Mouse (Mus musculus): ENCODE measurements around the gene Col6a1. TPM values are rescaled to one million over a fixed set of nuclear protein-coding genes. Genes with fewer than 3 reads are reported as not detected.

Gene Col6a1
- polyA plus RNA-seq, 1 experiment from 2014 or later = 105 TPM

- no peak overlapping the region for H3K4me2 ChIP-seq (ENCODE audit: low read depth, low read length)
- no peak overlapping the region for H3K27ac ChIP-seq (ENCODE audit: low read length)
- H3K27me3 ChIP-seq (ENCODE audit: control insufficient read depth, insufficient read depth, low read length) = no peaks in the 10 kb centered on the region
- H3K4me1 ChIP-seq (ENCODE audit: control insufficient read depth, insufficient read depth, low read length) = peaks cover 9% of the 10 kb centered on the region
- H3K9ac ChIP-seq (ENCODE audit: low read length) = no peak overlapping the region
- 0 out of 2 replicates have a peak, but pooled peaks cover 6% of the 10 kb centered on the region for H3K36me3 ChIP-seq (ENCODE audit: control insufficient read depth, insufficient read depth)
- ATAC-seq (replicated peaks; ENCODE audit: extremely low read depth, insufficient read depth, low FRiP score) = no peak
- H3K4me3 ChIP-seq (ENCODE audit: low read length) = no peak overlapping the region
- no peaks in the 10 kb centered on the region for H3K9me3 ChIP-seq (replicated peaks; ENCODE audit: control insufficient read depth, low read length)
- WGBS = 85% methylated on average over 11 of the region's 11 CpGs
Measured at GRCm38 (mm10) chr10:76721216-76721615, 4.8 kb downstream of the Col6a1 start.

GRCm38 (mm10) chr10:76717631-76718030 is 8.3 kb downstream of the Col6a1 start:
- Histone ChIP-seq H3K4me1 (ENCODE audit: control insufficient read depth, insufficient read depth, low read length) (no peaks in the 10 kb centered on the region), H3K4me3 (ENCODE audit: low read length) (no peak overlapping the region), H3K4me2 (ENCODE audit: low read depth, low read length) (no peak overlapping the region), H3K27ac (ENCODE audit: low read length) (no peak overlapping the region), H3K36me3 (ENCODE audit: control insufficient read depth, insufficient read depth) (0 out of 2 replicates have a peak, but pooled peaks cover 6% of the 10 kb centered on the region), H3K9me3 (replicated peaks; ENCODE audit: control insufficient read depth, low read length) (no peaks in the 10 kb centered on the region), H3K27me3 (ENCODE audit: control insufficient read depth, insufficient read depth, low read length) (no peaks in the 10 kb centered on the region), H3K9ac (ENCODE audit: low read length) (no peak overlapping the region)
- WGBS = 86% methylated on average over 4 of the region's 4 CpGs
- ATAC-seq (replicated peaks; ENCODE audit: extremely low read depth, insufficient read depth, low FRiP score) = no peak

DNA sequence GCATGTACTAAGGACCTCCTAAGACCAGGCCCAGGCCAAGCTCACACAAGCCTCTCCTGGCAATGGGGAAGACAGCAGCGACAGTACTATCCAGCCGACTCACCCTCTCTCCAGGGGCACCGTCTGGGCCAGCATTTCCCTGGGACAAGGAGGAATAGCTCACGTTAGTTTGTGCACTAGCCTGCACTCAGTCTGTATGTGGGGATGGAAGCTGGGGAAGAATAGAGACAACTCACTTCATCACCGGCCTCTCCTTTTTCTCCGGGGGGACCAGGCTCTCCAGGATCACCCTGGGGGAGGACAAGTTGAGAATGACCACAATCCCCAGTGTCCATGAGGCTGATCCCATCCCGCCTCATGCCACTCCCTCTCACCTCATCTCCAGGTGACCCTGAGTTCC is 8.9 kb downstream of the Col6a1 start:
- Histone ChIP-seq H3K9me3 (replicated peaks; ENCODE audit: control insufficient read depth, low read length) (no peaks in the 10 kb centered on the region), H3K36me3 (ENCODE audit: control insufficient read depth, insufficient read depth) (0 out of 2 replicates have a peak, but pooled peaks cover 6% of the 10 kb centered on the region), H3K27ac (ENCODE audit: low read length) (no peak overlapping the region), H3K4me3 (ENCODE audit: low read length) (no peak overlapping the region), H3K27me3 (ENCODE audit: control insufficient read depth, insufficient read depth, low read length) (no peaks in the 10 kb centered on the region), H3K4me1 (ENCODE audit: control insufficient read depth, insufficient read depth, low read length) (no peaks in the 10 kb centered on the region), H3K4me2 (ENCODE audit: low read depth, low read length) (no peak overlapping the region), H3K9ac (ENCODE audit: low read length) (no peak overlapping the region)
- ATAC-seq (replicated peaks; ENCODE audit: extremely low read depth, insufficient read depth, low FRiP score) = no peak
- WGBS = 89% methylated on average over 7 of the region's 7 CpGs

DNA sequence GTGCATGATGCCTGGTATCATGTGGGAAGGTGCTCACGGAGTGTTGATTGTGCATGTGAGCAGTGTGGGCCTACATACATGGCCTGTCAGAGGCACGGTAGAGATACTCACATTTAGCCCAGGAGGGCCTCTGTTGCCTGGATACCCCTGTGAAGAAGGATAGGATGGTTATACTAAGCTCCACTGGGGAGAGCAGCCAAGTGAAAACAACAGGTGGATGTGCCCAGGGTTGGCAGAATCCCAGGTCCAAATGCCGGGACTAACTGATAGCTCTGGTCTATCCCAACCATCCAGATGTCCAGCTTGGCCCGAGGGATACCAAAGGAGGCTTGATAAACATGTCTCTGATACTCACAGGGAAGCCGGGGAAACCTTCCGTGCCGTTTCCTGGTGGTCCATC is 11.7 kb downstream of the Col6a1 start:
- Histone ChIP-seq H3K27ac (ENCODE audit: low read length) (no peak overlapping the region), H3K36me3 (ENCODE audit: control insufficient read depth, insufficient read depth) (peaks cover 21% of the 10 kb centered on the region), H3K4me3 (ENCODE audit: low read length) (no peak overlapping the region), H3K27me3 (ENCODE audit: control insufficient read depth, insufficient read depth, low read length) (no peaks in the 10 kb centered on the region), H3K9ac (ENCODE audit: low read length) (no peak overlapping the region), H3K4me1 (ENCODE audit: control insufficient read depth, insufficient read depth, low read length) (no peaks in the 10 kb centered on the region), H3K4me2 (ENCODE audit: low read depth, low read length) (no peak overlapping the region), H3K9me3 (replicated peaks; ENCODE audit: control insufficient read depth, low read length) (no peaks in the 10 kb centered on the region)
- no peak for ATAC-seq (replicated peaks; ENCODE audit: extremely low read depth, insufficient read depth, low FRiP score)
- 70% methylated on average over 7 of the region's 7 CpGs for WGBS

DNA sequence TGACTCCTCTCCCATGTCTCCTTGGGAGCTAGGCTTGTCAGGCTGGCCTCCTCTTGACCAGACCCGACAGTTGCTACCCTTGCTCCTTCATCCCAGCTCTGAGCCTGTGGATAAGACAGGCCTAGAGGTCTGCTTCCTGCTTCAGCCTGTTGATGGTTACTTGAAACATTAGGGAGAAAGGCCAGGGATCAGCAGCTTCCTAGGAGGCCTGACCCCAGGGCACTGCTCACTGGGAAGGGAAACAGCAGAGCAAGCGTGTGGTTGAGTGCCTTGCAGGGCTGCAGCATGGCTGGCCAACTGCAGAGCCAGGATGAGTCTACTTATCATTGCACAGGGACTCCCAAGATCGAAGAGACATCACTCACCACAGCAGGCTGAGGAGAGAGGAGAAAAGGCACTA is 13.5 kb downstream of the Col6a1 start:
- Histone ChIP-seq H3K9me3 (replicated peaks; ENCODE audit: control insufficient read depth, low read length) (no peaks in the 10 kb centered on the region), H3K9ac (ENCODE audit: low read length) (no peak overlapping the region), H3K4me3 (ENCODE audit: low read length) (no peak overlapping the region), H3K27me3 (ENCODE audit: control insufficient read depth, insufficient read depth, low read length) (no peaks in the 10 kb centered on the region), H3K27ac (ENCODE audit: low read length) (no peak overlapping the region), H3K4me1 (ENCODE audit: control insufficient read depth, insufficient read depth, low read length) (no peaks in the 10 kb centered on the region), H3K4me2 (ENCODE audit: low read depth, low read length) (no peak overlapping the region), H3K36me3 (ENCODE audit: control insufficient read depth, insufficient read depth) (peaks cover 22% of the 10 kb centered on the region)
- 81% methylated on average over 3 of the region's 3 CpGs for WGBS
- no peak for ATAC-seq (replicated peaks; ENCODE audit: extremely low read depth, insufficient read depth, low FRiP score)

GRCm38 (mm10) chr10:76711331-76711730 is 14.6 kb downstream of the Col6a1 start:
- WGBS = 91% methylated on average over 16 of the region's 16 CpGs

GRCm38 (mm10) chr10:76708465-76708864 is 17.5 kb downstream of the Col6a1 start:
- Histone ChIP-seq H3K4me1 (ENCODE audit: control insufficient read depth, insufficient read depth, low read length) (no peaks in the 10 kb centered on the region), H3K9ac (ENCODE audit: low read length) (no peak overlapping the region), H3K27ac (ENCODE audit: low read length) (no peak overlapping the region), H3K27me3 (ENCODE audit: control insufficient read depth, insufficient read depth, low read length) (no peaks in the 10 kb centered on the region), H3K4me2 (ENCODE audit: low read depth, low read length) (no peak overlapping the region), H3K9me3 (replicated peaks; ENCODE audit: control insufficient read depth, low read length) (no peaks in the 10 kb centered on the region; the same call in 1 of the 2 replicates), H3K36me3 (ENCODE audit: control insufficient read depth, insufficient read depth) (peaks cover 21% of the 10 kb centered on the region), H3K4me3 (ENCODE audit: low read length) (no peak overlapping the region)
- ATAC-seq (replicated peaks; ENCODE audit: extremely low read depth, insufficient read depth, low FRiP score) = no peak
- 66% methylated on average over 3 of the region's 3 CpGs for WGBS

More at GRCm38 (mm10) chr10:76711331-76711730, 14.6 kb downstream of the Col6a1 start:
- Histone ChIP-seq H3K36me3 (ENCODE audit: control insufficient read depth, insufficient read depth) (peaks cover 21% of the 10 kb centered on the region), H3K9me3 (replicated peaks; ENCODE audit: control insufficient read depth, low read length) (no peaks in the 10 kb centered on the region), H3K4me2 (ENCODE audit: low read depth, low read length) (no peak overlapping the region), H3K27ac (ENCODE audit: low read length) (no peak overlapping the region), H3K4me3 (ENCODE audit: low read length) (no peak overlapping the region), H3K9ac (ENCODE audit: low read length) (no peak overlapping the region), H3K4me1 (ENCODE audit: control insufficient read depth, insufficient read depth, low read length) (no peaks in the 10 kb centered on the region), H3K27me3 (ENCODE audit: control insufficient read depth, insufficient read depth, low read length) (no peaks in the 10 kb centered on the region)
- no peak for ATAC-seq (replicated peaks; ENCODE audit: extremely low read depth, insufficient read depth, low FRiP score)

GRCm38 (mm10) chr10:76707584-76707983 is 18.4 kb downstream of the Col6a1 start:
- H3K27me3 ChIP-seq (ENCODE audit: control insufficient read depth, insufficient read depth, low read length) = no peaks in the 10 kb centered on the region
- ATAC-seq (replicated peaks; ENCODE audit: extremely low read depth, insufficient read depth, low FRiP score) = no peak
- H3K9ac ChIP-seq (ENCODE audit: low read length) = no peak overlapping the region
- no peak overlapping the region for H3K27ac ChIP-seq (ENCODE audit: low read length)
- WGBS = 91% methylated on average over 1 of the region's 1 CpGs
- no peak overlapping the region for H3K4me3 ChIP-seq (ENCODE audit: low read length)
- no peaks in the 10 kb centered on the region; the same call in 1 of the 2 replicates for H3K9me3 ChIP-seq (replicated peaks; ENCODE audit: control insufficient read depth, low read length)
- H3K4me2 ChIP-seq (ENCODE audit: low read depth, low read length) = no peak overlapping the region
- peaks cover 21% of the 10 kb centered on the region for H3K36me3 ChIP-seq (ENCODE audit: control insufficient read depth, insufficient read depth)
- H3K4me1 ChIP-seq (ENCODE audit: control insufficient read depth, insufficient read depth, low read length) = no peaks in the 10 kb centered on the region

DNA sequence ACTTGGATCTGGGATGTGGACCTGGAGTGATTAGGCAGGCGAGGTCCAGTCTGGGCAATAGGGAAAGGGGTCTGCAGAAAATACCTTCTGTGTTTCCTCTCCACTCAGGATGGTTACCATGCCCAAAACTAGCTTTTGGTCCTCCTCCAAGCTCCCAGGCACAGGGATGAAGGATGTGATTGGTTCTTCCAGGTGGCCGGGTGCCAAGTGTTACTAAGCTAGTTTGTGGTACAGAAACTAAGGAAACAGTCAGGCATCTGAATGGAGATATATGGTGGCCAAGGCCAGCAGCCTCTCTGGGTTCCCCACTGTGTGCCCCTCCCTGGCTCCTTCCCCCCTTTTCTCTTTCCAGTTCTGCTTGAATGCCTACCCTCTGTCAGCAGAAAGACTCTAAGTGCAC is 19.0 kb downstream of the Col6a1 start:
- Histone ChIP-seq H3K27ac (ENCODE audit: low read length) (no peak overlapping the region), H3K36me3 (ENCODE audit: control insufficient read depth, insufficient read depth) (peaks cover 21% of the 10 kb centered on the region), H3K9me3 (replicated peaks; ENCODE audit: control insufficient read depth, low read length) (no peaks in the 10 kb centered on the region; the same call in 1 of the 2 replicates), H3K4me3 (ENCODE audit: low read length) (no peak overlapping the region), H3K4me2 (ENCODE audit: low read depth, low read length) (no peak overlapping the region), H3K4me1 (ENCODE audit: control insufficient read depth, insufficient read depth, low read length) (no peaks in the 10 kb centered on the region), H3K27me3 (ENCODE audit: control insufficient read depth, insufficient read depth, low read length) (no peaks in the 10 kb centered on the region), H3K9ac (ENCODE audit: low read length) (no peak overlapping the region)
- 60% methylated on average over 2 of the region's 2 CpGs for WGBS
- ATAC-seq (replicated peaks; ENCODE audit: extremely low read depth, insufficient read depth, low FRiP score) = no peak

Data from heart, embryonic 16.5 days (tissue).